Mouse (Mus musculus): ENCODE measurements around the gene Kirrel. TPM values are rescaled to one million over a fixed set of nuclear protein-coding genes. Genes with fewer than 3 reads are reported as not detected.
"Not testable (repeated sequence)": the region's sequence is repeated elsewhere in the genome, so short reads cannot be mapped to it uniquely, and the experiment has no call there.

The Kirrel gene
- polyA plus RNA-seq, 1 experiment from 2014 or later: 1.3 TPM

- no peak for DNase-seq (ENCODE audit: low spot score)
These were observed 34.3 kb downstream of the Kirrel start for GRCm38 (mm10) chr3:87140284-87140683.

GRCm38 (mm10) chr3:87136782-87137181 lies 37.8 kb downstream of the Kirrel start:
- DNase-seq (ENCODE audit: low spot score): peak; percentile 64

- no peak for DNase-seq (ENCODE audit: low spot score)
These were observed 39.6 kb downstream of the Kirrel start for GRCm38 (mm10) chr3:87134951-87135350.

- no peak for DNase-seq (ENCODE audit: low spot score)
These were observed 42.7 kb downstream of the Kirrel start for GRCm38 (mm10) chr3:87131694-87132347.

GRCm38 (mm10) chr3:87130933-87131332 lies 43.6 kb downstream of the Kirrel start:
- DNase-seq (ENCODE audit: low spot score): no peak

DNA sequence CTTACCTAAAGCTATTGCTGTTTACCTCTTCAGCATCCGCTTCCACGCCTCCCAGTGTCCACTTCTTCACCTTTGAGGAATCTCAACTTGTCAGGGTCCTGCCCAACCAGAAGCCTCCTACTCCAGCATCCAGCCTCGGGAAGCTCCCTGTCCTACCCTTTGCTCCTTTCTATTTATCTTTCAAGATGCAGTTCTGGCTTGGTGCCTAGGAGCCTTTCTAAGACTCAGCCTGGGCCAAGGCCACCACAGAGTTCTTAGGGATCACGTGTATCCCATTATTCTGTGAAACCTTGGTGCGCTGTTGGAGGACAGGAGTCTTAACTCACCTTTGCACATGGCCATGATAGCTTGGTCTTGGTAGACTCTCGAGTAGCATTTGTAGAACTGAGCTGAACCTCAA lies 50.8 kb downstream of the Kirrel start:
- no peak for DNase-seq (ENCODE audit: low spot score)

DNA sequence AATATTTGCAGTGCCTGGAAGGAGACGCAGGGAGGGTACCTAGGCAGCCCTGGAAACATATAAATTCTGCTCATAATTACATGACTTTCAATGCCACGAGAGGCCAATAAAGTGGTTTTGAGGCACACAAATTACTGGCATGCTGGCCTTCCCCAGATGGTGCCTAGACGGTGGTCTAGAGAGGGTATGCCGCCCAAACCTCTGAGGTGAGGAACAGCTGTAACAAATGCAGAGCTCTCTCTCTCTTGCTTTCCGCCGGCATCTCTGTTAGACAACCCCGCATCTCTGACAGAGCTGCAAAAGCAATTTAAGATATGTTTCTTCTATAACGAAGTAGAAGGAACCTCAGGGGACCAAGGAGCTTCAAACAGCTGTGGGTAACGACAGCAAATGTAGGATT lies 56.3 kb downstream of the Kirrel start:
- DNase-seq (ENCODE audit: low spot score): no peak

GRCm38 (mm10) chr3:87117632-87118031 lies 56.9 kb downstream of the Kirrel start:
- no peak for DNase-seq (ENCODE audit: low spot score)

- DNase-seq (ENCODE audit: low spot score): no peak
These were observed 58.6 kb downstream of the Kirrel start for GRCm38 (mm10) chr3:87115726-87116540.

GRCm38 (mm10) chr3:87115271-87115670 lies 59.3 kb downstream of the Kirrel start:
- no peak for DNase-seq (ENCODE audit: low spot score)

DNA sequence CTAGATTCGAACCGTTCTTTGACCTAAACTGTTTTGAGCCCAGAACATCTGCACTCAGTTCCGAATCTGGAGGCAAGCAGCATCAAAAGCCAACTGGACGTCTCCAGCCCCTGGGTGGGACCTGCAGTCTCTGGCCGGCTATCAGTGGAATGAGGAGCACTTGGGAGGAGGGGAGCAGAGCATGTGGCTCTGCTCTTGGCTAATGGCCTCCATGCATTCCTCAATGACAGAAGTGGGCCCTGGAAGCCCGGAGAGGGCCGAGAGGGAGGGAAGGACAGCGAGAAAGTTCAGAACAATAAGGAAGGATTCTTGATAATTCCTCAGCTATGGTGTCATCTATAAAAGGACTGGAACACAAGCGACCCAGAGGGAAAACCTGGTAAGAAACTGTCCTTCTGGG lies 59.7 kb downstream of the Kirrel start:
- DNase-seq (ENCODE audit: low spot score): no peak

DNA sequence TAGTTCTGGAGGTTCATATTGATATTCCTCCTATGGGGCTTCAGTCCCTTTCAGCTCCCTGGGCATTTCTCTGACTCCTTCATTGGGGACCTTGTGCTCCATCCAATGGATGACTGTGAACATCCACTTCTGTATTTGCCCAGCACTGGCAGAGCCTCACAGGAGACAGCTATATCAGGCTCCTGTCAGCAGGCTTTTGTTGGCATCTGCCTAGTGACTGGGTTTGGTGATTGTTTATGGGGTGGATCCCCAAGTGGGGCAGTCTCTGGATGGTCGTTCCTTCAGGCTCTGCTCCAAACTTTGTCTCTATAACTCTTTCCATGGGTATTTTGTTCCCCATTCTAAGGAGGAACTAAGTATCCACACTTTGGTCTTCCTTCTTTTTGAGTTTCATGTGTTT lies 60.7 kb downstream of the Kirrel start:
- DNase-seq (ENCODE audit: low spot score): not testable (repeated sequence)

DNA sequence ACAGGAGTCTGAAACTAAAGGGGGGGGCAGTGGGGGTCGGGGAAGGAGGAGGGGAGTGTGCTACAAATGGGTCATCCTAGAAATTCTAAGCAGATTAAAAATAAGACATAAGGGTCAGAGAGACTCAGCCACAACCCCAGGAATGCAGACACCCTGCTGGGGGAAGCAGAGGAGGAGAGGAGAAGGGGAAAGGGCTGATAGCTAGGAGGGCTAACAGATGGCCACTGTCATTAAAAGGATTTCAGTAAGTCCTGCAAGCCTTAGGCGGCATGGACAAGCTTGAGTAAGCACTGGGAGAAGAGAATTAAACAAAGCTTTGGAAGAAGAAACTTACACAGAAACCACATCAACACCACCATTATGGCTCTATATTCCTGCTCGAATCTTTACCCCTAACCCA lies 62.3 kb downstream of the Kirrel start:
- no peak for DNase-seq (ENCODE audit: low spot score)

DNA sequence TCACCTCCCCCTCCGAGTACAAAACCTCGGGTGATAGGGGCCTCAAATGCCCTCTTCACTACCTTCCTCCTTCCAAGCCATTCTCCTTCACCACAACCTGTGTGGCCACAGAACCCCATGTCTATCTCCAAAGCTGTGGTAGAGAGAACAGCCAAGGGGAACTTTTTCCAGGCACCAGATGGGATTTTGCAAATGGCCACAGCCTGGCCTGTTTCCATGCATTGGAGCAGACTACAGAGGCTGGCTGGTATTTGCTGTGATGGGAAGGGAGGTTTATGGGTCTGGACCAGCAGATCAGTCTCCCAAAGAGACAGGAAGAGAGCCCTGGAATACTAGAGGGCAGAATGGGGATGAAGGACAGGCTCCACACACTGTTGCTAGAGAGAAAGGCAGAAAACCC lies 69.7 kb downstream of the Kirrel start:
- DNase-seq (ENCODE audit: low spot score): no peak

GRCm38 (mm10) chr3:87102346-87102745 lies 72.2 kb downstream of the Kirrel start:
- no peak for DNase-seq (ENCODE audit: low spot score)

DNA sequence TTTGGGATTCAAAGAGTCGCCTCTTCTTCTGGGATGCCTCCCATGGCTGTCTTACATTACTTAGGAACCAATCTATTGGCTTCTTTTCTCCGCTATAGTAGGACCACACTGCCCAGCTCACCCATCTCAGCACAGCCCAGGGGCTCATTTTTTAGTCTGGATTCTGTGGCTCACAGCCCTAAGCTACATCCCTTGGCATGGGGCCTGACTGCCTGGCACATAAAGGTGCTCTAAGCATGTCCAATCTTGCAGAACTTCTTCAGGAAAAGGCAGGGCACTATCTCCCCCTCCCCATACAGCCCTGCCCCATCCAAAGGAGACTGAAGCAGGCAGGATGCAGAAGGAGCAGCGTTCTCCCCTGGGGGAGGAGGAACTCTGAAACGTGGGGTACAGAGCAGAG lies 73.6 kb downstream of the Kirrel start:
- DNase-seq (ENCODE audit: low spot score): no peak

DNA sequence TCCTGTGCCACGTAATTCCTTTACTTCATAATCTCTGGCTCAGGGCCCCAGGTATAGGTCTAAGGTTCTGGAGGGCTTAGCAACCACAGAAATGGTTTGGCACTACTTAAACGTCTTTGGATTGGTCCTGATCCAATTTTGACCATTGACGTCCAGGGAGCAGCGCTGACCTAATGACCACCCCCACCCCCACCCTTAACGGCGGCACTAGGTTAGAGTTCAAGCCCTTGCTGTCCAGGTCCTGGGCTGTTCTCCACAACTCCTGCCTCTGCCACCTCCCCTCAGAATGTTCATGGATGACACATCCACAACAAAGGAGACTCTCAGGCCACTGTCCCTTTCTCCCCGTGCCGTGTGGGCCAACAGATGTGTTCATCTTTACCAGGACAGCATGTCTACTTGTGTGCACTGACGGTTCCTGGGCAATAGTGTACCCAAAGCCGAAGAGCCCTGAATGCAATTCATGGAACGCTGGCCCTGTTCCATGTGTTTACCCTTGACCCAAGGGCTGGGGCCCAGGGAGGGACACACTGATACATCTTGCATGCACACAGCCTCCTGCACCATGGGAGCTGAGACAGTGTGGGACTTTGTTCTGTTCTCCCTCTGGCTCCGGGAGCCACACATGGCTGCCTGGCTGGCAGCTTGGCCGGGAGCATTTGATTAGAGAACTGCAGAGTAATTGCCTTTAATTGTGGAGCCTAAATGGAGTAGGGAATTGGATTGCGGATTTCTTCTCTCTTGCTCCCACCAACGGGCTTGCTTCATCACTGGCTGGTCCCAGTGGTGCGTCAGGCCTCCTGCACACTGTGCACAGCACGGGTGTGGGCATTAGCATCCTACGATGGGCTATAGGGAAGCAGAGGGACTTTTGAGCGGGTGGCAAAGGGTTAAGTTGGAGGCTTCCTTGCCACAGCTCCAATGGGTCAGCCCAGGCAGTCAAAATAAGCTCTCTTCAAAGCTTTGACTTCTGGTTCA lies 76.3 kb downstream of the Kirrel start:
- DNase-seq (ENCODE audit: low spot score): no peak

DNA sequence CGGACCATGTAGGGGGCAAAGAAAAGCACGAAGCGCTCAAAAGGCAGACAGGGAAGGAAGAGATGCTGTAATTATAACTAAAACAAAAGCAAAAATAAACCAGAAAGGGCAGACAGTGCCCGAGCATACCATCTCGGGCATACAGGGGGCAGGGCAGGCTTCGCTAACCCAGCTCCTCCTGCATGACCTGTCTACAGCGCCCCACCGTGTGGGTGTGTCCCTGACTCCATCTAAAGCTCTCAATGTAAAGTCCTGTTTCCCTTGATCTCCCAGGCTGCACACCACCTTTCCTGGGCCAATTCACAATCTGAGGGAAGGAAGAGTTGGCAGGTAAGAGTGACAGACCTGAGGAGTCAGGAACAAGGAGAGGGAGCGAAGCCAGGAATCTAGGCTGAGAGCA lies 77.3 kb downstream of the Kirrel start:
- no peak for DNase-seq (ENCODE audit: low spot score)

DNA sequence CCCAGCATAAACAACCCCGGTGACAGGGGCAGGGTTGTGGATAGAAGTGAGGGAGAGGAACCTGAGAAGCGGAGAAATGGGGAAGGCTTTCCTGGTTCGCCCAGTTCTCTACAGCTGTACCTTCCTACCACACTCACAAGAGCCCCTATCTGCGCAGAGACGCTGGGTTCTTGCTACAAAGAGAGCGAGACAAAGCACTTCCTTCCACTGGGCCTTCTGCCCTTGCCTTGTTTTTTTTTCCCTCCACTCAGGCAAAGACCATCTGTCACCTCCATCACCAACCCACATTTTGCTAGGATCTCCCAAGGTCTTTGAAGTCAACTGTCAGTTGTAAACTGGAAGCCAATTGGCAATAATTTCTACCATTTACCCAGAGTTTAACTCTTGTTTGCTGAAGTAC lies 80.8 kb downstream of the Kirrel start:
- no peak for DNase-seq (ENCODE audit: low spot score)

DNA sequence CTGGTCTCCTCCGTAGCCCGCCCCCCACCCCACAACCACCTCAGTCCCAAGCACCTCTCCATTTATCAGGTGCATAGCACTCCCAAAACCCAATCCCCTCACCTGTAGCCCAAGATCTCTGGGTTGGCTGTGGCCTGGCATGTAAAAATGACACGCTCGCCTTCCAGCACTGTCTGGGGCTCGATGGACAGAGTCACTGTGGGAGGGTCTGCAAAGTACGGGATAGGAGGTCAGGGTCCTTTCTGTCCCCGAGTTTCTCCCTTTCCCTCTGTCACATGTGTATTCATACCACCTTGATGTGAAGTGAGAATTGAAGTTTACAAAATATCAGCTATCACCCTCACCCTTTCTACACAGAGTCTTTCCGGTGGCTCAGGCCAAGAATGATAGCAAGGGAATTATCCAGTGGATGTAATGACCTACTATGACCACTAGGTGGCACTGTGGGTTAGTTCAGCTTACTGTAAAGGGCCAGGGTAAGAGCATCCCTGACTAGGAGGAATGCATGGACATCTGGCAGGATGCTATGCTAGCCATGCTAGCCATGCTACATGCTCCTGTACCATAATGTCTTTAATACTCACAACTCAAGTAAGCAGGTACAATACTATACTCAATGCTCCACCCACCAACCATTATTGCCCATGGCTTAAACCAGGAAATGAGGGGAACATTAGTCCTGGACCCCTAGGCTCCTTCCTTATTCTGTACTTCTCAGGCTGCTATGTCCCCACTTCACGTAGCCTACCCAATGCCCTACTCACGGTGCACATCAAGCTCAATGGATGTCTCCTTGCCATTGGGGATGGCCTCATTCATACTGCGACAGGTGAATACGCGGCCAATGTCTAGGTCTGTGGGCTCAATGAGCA lies 84.6 kb downstream of the Kirrel start:
- DNase-seq (ENCODE audit: low spot score): peak; percentile 71

DNA sequence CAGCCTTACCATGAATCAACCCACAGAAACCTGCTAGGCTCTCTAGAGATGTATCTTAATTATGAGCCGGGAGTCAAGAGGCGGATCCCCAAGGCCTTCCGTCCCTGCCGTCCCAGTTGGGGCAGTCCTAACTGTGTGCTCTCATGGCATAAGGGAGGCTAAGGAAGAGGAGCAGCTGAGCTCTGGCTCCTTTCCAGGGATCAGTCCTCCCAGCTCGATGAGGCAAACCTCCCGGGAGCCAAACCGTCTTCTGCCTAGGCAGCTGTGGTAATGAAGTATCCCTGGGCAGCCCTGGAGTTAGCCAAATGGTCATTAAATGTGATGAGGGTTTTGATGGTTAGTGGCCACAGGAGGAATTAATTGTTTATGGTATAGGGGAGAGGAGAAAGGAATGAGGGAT lies 87.4 kb downstream of the Kirrel start:
- no peak for DNase-seq (ENCODE audit: low spot score)
